Mouse (Mus musculus) kidney, adult 2 months (tissue): ENCODE results near the gene Gm28048.

ENCODE experiments used
- CTCF ChIP-seq: fragments of 200-500 bp; conservative IDR thresholded peaks from 2 replicates; pipeline ENCODE4 v1.5.1; 2011; ENCODE audit warnings: low read depth, mild to moderate bottlenecking, control low read depth, low read length, moderate library complexity, mixed read lengths; ENCODE audit not compliant: insufficient read depth, insufficient read length
- POLR2A ChIP-seq: fragments of 200-500 bp; IDR thresholded peaks from one replicate; pipeline ENCODE4 v1.6.1; 2011; ENCODE audit warnings: low read depth, low read length, control low read depth

- no peak for TF ChIP-seq CTCF
- no peak for TF ChIP-seq POLR2A
These were observed 25.2 kb upstream of the Gm28048 start for GRCm38 (mm10) chr11:23007166-23007480.
